8 mouse cellular contexts compared by ENCODE assay signal in genomic region chr4:150371580-150372380, GRCm38 (mm10).
DNase-seq lines count a peak whose midpoint lies in the region; ATAC-seq and TF ChIP-seq lines count a peak whose summit lies in the region.

No protein-coding gene starts in this region.

- peaks cover 29% of the 10 kb centered on the region; the same call in 1 of the 2 replicates for H3K4me1 ChIP-seq in lung, postnatal 0 days (ENCODE audit: insufficient read depth, low read depth, low read length)

- TF ChIP-seq CTCF in lung, postnatal 0 days (IDR thresholded peaks at IDR 0.05): peak; percentile 41; the same call in 1 of the 2 replicates

- H3K27ac ChIP-seq in lung, postnatal 0 days (ENCODE audit: low read length): peak overlapping the region; percentile 97

- H3K4me2 ChIP-seq in lung, postnatal 0 days (replicated peaks; ENCODE audit: low read depth, low read length): peak overlapping the region; percentile 95

- ATAC-seq in hematopoietic stem cell, adult 5-6 weeks (replicated peaks in 1 of 2; ENCODE audit: insufficient read depth in 1 of 2, low FRiP score in 2 of 2, low TSS enrichment in 1 of 2, low read depth in 1 of 2, poor library complexity in 2 of 2, severe bottlenecking in 2 of 2): peak; percentile 50 to 67
- ATAC-seq in lung, postnatal 0 days: peak; percentile 82

- H3K27me3 ChIP-seq in lung, postnatal 0 days (replicated peaks; ENCODE audit: insufficient read depth, low read length): no peaks in the 10 kb centered on the region

- DNase-seq in MN1 (ENCODE audit: low spot score): peak; percentile 86
- peak; percentile 81 to 84 for DNase-seq in cerebellum, adult 18-20 months
- DNase-seq in forelimb bud, embryonic 11.5 days (ENCODE audit: low read depth, low spot score): peak; percentile 78
- DNase-seq in layer of hippocampus, postnatal 10 days (ENCODE audit: low spot score in 2 of 2): peak; percentile 68 to 76
- peak; percentile 89 for DNase-seq in lung, postnatal 0 days (ENCODE audit: low spot score)
- DNase-seq in ovary, postnatal 10 days (ENCODE audit: low spot score): peak; percentile 57
- DNase-seq in thymus, postnatal 10 days (ENCODE audit: low spot score in 2 of 2): peak; percentile 48 to 68

- H3K36me3 ChIP-seq in lung, postnatal 0 days (ENCODE audit: insufficient read depth, low read length): no peaks in the 10 kb centered on the region

- H3K9ac ChIP-seq in lung, postnatal 0 days (replicated peaks; ENCODE audit: low read depth): peak overlapping the region; percentile 54

- H3K4me3 ChIP-seq in lung, postnatal 0 days (ENCODE audit: low read depth, low read length): peak overlapping the region; percentile 42

- no peaks in the 10 kb centered on the region for H3K9me3 ChIP-seq in lung, postnatal 0 days (ENCODE audit: low read length)

- TF ChIP-seq EP300 in lung, postnatal 0 days (IDR thresholded peaks at IDR 0.05): peak; percentile 75; the same call in 1 of the 2 replicates

- WGBS in lung, postnatal 0 days: under 1% methylated on average over 54 of the region's 58 CpGs

Comparison
In these comparisons a context has a peak if more than half of its experiments do, and no peak if none do; other contexts are left out.
1. Peak in every context shown above with its lines: DNase-seq, ATAC-seq, H3K4me3 ChIP-seq and H3K27ac ChIP-seq.